Mouse (Mus musculus) cerebellum, adult 9-10 months (tissue): ENCODE data around the gene Gm10645.

Experiments
- DNase-seq: peaks from one replicate; pipeline ENCODE4 v3.0.0; 2022

The Gm10645 gene

DNA sequence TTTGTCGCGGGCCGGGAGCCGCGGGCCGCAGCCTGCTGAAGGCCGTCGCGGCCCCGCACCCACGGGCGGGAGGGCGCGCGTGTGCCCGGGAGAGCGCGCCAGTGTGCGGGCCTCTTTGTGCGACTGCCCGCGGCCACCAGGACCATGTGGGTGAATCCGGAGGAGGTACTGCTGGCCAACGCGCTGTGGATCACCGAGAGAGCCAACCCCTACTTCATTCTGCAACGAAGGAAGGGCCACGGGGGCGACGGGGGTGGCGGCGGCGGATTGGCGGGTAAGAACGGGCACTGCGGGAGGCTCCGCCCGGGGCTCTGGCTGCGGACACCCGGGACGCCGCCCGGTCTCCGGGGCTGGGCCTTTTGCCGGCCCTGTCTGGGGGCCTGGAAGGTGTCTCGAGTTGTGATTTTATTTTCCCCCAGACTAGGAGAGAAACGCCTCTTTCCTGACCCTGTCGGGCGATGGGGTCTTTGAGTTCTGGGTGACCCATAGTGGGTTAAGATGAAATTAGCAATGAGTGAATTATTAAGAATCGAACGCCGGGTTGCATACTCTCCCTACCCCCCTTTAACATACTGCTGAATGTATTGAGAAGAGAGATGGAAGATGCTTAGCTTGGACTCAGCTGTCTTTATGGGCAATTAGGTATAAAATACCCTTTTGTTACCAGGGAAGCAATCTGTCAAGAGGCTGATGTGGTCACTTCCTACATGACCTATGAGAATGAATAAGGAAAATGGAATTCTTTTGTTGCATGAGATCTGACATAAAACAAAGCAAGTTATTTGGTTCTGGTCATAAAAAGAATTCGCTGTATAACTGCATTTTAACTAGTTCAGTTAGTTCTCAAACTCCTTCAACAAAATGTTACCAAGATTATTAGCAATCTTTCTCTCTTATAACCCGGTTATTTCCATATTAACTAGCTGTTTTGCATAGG, at the start of gene Gm10645:
Gm10645 (minus strand) TSS at position 240 of the 937 bp plus-strand sequence.
- peak; percentile 63 for DNase-seq

DNA sequence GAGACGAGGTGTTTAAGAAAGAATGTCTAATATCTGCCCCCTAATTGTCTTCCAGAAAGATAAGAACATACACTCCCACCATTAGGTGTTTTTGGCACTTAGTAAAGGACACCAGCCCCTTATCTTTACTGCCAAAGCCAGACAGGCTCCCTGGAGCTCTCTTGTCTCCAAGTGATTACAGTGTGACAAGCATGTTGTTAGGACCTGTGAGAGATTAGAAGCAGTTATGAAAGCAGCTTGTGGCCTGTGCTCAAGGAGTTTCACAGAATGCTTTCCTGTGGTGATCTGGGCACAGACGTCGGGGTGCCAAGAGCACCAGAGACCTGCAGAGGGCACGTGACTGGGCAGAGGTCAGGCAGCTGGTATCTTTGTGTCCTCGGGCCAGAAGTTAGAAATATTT, 49.1 kb upstream of the Gm10645 start:
- DNase-seq = no peak

DNA sequence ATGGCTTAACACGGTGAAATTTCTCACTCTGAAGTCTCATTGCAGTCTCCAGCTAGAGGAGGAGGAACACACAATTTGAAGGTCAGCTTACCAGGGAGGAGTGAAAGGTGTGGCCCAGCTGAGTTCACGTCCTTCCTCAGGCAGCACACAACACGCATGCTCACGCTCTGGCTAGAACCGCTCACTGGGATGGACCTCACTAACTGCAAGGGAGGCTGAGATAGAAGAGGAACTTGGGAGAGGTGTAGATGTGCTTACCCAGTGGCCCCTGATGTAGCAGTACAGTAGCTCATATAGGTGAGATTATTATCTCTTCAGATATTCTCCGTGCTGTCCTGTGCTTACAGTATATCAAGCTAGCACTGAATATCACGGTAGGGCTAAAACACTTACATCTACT, 44.7 kb upstream of the Gm10645 start:
- DNase-seq = no peak

DNA sequence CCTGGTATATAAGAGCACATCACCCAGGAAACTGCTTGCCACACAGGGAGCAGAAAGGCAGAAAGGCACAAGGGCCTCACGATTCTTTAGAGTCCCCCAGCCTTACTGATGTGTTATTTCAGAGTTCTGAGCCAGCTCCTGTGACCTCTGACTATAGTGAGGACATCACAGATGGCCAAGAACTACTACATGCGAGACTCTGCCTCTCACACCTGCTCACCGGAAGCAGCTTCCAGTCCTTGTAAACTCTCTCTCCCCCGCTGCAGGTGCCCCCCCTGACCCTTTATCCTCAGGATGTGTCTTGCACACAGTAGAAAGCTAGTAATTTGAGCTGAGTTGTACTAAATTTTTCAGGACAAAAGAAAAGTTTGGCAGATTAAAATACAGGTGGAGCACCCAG, 43.6 kb upstream of the Gm10645 start:
- no peak for DNase-seq

DNA sequence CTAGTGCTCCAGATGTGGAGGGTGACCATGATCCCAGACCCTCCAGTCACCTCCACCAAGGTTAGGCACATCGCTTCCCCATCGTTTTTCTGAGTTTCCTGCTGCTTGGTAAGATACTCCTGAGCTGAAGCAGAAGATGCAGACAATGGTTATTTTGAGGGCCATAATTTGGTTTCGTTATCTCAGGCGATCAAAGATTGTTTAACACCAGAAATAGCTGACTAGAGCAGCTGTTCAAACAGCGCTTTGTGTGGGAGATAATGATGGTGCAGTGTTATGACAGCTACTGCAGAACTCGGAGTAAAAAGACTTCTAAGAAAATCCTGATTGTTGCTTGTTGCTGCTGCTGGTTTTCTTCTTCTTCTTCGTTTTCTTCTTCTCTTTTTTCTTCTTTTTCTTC, 39.9 kb upstream of the Gm10645 start:
- DNase-seq = no peak

DNA sequence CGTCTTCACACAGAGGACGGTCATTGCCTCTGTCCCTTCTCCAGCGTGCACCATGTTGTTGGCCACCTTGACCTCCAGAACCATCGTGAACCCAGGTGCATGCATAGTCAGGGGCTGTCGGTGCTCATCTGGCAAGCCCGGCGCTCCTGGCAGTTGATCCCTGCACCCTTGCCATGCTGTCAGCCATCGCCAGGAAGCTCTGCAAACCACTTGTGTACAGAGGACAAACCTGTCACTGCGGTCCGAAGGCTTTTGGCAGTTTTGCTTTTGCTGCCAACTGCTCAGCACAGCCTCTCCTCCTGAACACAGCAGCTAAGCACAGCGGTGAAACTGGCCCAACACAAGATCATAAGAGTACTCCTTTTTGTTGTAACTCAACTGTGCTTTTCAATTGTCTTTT, 37.0 kb upstream of the Gm10645 start:
- peak; percentile 76 for DNase-seq

DNA sequence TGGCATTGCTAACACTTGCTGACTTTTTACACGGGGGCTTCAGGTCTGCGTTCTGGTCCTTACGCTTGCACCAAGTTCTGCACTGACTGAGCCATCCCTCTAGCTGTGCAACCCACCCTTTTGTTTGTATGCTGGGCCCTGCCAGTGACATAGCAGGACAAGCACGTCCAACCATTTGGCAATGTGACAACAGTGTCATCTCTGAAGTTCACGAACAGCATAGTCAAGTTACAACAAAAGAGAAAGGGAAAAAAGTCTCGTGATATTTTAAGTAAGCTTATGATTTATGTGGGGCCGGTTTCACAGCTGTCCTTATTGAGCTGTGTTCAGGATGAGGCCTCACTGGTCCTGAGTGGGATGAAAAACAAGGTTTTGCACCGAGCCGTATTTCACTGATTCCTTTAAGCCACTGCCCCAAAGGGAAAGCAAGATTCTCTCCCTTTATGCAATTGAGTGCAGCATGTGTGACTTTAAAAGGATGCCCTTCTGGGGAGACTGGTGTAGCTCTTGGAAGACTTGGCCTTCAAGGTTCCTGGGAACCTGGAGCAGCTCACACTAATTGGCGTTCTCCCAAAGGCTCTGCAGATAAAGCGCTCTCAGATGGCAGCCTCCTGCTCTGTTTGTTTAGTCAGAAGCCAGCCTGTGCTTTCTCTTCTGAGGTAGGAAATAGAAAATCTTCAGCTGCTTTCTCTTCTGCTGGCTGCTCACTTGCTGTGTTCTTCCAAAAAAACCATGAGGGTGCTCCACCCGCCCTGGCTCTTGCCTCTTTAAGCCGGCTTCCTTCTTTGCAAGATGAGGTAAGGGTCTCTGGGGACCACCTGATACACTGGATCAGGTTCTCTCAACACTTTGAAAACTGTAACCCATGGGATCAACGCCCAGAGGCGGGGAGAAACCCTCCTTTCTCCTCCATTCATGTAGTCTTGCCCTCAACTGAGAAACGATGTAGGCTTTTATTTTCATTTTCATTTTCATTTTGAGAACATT, 34.5 kb upstream of the Gm10645 start:
- DNase-seq = peak; percentile 93

DNA sequence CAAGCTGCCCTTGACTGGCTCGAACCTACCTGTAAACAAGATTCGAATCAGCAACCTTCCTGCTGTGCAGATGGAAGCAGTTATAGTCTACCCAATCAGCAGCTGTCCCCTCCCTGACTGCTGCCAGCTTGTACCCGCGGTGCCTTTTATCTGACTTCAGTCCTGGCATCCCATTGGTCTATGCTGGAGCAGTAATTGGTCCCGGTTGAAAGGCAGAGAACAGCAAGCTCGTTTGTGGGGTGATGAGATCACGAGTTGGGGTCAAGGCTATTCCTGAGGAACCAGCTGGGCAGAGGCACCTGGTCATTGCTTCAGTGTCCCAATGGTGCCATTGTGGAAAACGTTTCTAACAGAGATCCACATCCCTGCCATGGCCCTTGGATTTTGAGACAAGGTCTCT, 33.7 kb upstream of the Gm10645 start:
- no peak for DNase-seq

DNA sequence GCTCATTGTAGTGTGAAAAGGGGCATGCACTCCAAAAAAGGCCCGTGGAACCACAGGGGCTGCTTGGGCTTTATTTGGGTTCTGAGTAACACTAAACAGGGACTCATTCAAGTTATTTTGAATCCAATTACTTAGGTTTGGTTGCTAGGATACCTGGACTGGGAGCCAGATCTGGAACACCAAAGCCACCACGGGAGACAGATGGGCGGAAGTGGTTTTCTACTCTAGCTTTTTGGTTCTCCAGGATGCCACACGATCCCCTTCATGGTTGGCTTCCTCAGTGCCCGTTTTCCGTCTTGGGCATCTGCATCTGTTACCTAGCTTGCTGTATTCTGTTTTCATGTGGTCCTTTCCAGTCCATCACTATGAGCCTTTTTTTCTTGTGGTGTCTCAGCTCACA, 30.1 kb upstream of the Gm10645 start:
- peak; percentile 86 for DNase-seq

DNA sequence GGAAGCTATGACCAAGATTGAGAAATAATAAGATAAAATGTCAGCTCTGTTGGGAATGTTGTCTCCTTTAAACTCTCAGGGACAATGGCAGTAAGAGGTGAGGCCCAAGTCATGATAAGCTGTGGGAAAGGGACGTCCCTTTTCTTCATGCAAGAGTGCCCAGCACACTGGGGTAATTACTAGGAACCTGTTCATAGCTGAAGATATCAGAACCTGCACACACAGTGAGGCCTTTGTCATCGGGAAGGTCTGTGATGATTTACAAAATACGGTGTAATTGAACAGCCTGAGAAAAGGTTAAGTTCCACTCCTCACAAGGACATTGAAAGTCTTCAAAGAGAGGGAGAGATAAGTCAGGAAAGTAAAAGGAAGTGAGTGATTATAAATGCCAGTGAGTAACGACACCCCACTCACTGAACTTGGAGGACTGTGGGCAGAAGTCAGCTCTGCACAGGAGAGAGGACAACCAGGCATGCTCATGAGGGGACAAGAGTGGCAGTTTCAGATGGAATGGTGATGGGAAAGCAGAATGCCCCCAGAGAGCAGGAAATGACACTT, 23.6 kb upstream of the Gm10645 start:
- DNase-seq = no peak

DNA sequence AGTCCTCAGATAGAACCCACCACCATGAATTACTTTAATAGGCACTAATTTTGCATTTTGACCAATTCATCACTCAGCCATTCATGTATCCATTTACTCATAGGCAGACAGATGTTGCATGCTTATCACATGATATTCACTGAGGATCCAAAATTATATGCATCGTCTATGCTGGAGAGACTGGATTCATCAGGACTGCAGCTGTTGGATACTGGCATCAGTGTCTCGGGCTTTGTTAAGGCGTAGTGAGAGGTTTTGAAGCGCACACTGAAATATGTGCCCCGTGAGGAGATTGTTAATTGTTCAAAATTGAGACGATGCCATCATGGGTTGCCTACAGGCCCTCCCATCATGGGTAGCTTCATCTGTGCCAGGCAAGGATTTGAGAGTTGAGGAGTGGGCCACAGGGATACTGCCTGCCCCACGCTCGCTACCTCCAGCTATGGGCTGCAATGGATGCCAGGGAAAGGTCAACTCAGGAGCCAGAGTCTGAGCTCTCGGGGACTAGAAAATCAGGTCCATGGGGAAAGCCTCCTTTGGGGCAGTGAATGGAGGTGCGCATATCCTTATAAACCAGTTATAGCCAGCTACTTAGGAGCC, 21.5 kb upstream of the Gm10645 start:
- DNase-seq = no peak

DNA sequence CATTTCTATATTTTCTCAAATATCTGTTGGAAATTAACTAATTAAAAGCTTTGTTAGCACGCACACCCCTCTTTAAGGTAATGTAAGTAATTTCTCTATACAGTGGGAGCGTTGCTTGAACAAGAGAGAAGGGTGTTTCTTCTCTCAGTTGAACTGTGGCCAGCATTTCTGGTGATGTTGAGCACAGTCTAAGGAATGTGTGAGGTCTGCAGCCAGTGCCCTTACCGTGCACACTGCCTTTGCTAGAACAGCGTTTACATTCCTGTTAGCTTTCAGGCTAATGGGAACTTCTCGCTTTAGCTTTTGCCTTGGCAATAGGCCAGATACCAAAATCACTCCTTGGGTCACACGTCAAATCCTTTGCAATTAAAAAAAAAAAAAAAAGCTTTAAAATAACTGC, 20.4 kb upstream of the Gm10645 start:
- DNase-seq = no peak

DNA sequence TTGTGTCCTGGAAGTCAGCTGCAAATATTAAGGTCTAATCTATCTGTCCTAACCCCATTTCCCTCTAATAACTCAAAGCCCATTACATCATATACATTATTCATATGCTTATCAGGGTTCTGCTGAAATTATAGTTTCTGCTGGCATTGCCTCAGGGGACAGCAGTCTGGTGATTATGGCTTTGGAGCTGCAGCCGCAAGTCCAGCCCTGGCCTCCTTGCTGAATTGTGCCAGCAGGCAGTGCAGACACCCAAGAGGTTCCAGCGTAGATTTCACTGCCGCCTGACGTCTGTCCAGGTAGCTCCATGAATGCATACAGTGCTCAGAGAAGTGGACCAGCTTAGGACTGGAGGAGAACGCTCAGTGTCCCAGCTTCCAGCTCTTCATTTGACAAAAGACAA, 16.8 kb upstream of the Gm10645 start:
- DNase-seq = no peak

DNA sequence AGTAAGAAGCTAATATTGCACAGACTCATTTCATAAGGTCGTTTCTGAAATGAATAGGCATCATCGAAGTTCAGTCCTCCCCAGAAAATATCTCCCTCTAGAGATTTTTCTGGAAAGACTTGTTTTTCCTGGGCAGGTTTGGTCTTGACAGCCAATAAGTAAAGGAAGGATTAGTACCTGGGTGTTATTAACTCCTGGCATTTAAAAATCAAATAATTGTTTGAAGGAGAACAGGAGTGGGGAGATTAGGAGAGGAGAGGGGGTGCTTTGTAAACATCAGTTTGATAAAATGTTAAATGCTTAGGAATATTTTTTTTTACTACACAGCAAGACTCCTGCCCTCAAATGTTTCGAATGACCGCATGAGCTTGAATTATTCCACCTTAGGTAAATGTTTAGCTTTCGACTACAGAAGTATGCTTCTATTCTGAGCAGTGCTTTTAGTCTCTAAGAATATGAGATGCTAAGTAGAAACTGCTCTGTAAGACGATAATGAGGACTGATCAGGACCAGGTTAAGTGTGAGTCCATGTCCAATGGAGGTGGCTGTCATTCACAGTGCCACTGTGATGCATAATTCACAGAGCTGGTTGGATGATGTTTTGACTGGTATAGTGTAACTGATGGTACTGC, 16.0 kb upstream of the Gm10645 start:
- DNase-seq = no peak

DNA sequence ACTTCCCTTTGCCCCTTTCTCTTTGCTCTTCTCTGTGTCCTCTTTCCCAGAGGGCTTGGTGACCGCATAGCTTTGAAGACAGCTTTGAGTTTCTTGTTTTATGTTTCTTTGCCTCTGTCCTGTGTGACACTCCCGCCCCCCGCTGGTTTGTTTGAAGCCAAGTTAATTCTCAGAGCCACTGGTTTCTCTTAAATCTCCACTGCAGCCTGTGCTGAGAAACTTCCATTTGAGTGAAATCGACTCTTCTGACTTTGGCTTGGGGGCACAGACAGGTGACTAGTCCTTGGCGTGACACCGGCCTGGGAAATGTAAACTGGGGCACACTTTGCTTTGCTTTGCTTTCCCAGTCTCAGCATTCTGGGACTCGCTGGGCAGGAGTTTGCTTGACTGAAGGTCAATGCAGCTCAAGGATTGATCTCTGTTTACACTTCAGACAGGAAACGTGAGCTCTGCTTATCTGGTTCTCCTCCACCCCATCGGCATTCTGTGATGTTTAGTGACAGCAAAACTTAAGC, 12.3 kb upstream of the Gm10645 start:
- DNase-seq = peak; percentile 18

DNA sequence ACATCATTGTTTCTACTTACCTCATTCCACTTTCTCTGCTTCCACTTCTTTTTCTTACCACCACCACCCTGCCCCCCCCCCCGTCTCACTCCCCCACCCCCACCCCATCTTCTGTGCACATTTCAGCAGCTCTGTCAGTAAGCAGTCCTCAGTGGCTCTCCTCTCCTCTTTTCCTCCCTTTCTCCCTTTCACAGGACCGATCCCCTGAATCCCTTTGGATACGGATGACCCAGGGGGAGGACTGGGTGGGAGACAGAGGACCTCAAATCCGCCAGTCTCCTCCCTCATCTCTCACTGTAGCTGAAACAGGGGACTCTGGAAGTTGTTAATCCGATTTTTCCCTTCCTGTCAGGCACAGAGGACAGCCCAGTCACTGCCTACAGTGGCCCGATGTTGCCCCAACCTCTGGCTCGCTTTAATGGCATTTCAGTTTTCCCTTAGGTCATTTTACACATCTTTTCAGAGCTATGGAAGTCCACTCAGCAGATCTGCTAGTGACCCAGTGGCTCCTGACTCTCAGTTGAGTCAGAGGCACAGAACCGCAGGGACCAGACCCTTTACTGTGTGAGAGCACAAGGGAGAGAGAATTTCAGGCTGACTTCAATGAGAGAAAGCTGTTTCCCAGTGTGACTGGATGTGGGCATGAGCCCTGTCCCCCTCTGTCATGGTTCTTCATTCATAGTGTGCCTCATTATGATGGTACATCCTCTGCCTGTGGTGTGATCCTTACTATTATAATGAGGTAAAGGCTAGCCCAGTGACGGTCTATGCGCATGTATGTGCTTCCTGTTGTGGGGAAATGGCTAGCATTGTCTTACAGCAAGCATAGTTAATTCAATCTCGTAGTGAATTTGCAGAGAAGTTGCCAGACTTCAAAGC, 11.6 kb upstream of the Gm10645 start:
- peak; percentile 19 for DNase-seq

DNA sequence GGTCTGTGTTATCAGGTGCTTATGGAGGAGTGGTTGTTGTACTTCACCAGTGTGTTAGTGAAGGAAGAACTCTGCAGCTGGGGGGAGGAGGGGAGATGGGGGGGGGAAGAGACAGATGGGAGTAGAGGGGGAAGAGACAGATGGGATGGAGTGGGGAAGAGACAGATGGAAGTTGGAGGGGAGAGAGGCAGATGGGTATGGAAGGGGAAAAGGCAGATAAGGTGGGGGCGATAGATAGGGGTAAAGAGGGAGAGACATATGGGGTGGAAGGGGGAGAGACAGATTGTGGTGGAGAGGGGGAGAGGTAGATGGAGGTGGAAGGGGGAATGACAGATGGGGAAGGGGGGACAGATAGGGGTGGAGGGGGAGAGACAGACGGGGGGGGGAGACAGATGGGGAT, 10.8 kb upstream of the Gm10645 start:
- DNase-seq = peak; percentile 11

DNA sequence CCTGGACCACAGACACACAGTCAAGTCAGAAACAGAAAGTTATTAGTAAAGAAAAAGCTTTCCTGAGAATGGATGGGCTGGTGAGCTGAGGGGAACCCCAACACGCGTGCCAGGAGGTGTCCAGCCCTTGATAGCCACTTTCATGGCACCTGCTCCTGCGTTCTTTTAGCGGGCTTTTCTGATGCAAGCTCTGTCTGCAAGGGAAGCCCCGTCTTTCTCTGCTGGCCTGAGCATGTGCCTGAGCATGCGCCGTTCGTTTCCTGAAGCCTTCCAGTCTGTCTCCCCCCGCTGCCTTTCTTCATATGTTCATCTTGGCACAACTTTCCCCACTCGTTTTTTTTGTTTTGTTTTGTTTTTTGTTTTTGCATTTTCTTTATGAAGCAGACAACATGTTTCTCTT, 9.7 kb upstream of the Gm10645 start:
- DNase-seq = peak; percentile 66

DNA sequence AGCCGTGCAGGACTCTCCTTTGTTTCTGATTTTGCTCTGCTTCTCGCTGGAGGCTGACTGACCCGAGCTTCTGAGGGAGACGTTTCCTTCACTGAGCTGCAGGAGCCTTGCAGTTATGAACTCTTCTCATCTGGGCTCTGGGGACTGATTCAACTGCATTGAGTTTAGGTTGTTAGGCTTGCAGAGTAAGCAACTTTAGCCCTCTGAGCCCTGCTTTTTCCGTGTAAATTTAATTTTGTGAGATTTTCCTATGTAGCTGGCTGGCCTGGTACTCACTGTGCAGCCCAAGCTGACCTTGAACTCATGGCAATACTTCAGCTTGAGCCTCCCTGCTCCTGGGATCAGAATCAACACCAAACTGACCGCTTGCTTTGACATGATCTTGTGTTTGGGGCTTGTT, 4.9 kb upstream of the Gm10645 start:
- no peak for DNase-seq

DNA sequence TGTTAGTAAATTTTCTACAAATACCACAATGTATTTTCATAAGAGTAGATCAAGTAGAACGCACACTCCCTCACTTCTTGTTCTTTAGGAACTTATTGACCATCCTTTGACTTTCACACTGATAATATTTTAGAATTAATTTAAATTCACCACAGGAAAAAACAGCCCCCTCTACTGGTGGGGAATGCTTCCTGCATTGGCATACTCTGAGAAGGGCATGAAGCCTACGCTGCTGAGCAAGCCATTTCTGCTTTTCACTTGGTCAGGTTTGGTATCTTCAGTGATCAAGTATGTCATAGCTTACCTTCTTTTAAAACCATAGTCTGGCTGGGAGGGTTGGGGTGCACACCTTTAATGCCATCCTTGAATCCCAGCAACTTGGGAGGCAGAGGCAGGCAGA, 3.7 kb upstream of the Gm10645 start:
- peak; percentile 24 for DNase-seq

DNA sequence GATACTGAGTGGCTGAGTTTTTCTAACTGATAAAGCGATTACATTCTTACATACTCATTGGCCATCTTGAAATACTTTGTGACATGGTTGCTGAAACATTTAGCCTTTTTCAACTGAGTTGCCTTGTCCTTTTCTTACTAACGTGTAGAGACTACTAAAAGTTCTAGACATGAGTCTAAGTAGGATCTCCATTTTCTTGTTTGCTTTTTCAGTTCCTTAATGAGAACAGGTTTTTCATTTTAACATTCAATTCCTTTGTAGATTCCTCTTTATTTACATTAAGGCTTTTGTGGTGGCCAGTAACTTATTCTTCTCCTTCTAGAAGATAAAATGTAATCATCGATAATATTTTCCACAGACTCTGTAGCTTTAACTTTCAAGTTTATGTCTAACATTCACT, 3.2 kb upstream of the Gm10645 start:
- no peak for DNase-seq
